Mouse (Mus musculus): ENCODE measurements around the gene Calr4.

DNA sequence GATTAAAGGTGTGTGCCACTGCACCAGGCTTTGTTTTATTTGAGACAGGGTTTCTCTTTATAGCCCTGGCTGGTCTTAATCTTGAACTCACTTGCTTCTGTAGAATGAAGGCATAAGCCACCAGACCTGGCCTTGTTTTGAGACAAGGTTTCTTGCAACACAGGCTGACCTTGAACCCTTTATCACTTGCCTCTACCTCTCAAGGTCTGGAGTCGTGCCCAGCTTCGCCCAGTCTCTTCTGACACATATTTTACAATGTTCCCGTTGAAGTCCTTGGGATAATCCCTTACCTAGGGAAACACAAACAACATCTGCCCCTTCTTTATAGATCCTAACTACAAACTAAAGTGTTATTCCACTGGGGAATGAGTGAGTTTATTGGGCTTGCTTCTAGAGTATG, 12.3 kb upstream of the Calr4 start:
- TF ChIP-seq CTCF (IDR thresholded peaks at IDR 0.05; ENCODE audit: extremely low read depth, insufficient read depth, low read length) (no peak), POLR2A (IDR thresholded peaks at IDR 0.05; ENCODE audit: extremely low read depth, insufficient read depth, low read length) (no peak)

Measured in cortical plate, adult 2 months (tissue).